Mouse (Mus musculus) G1E-ER4 (cell line): ENCODE data around the gene Gramd4. TPM values are rescaled to one million over a fixed set of nuclear protein-coding genes. Genes with fewer than 3 reads are reported as not detected.

Experiments
- GATA1 ChIP-seq: IDR thresholded peaks from one replicate; pipeline ENCODE4 v1.8.0; 2012; ENCODE audit warnings: low read length, inconsistent platforms
- polyA plus RNA-seq: library from polyadenylated mRNA; stranded (reverse); fragments of >175 nt; gene quantifications from 2 replicates; pipeline ENCODE4 v1.2.3, GENCODE M21; 2012

Gramd4 gene
- polyA plus RNA-seq: 30.9 and 33.5 TPM in 2 replicates

- TF ChIP-seq GATA1: no peak
Measured at GRCm38 (mm10) chr15:86057413-86057812, at the start of gene Gramd4. Gene Gramd4, plus strand, starts transcription at chr15:86057695.

GRCm38 (mm10) chr15:86013130-86013529 lies 44.4 kb upstream of the Gramd4 start:
- no peak for TF ChIP-seq GATA1

GRCm38 (mm10) chr15:86013656-86014055 lies 43.8 kb upstream of the Gramd4 start:
- no peak for TF ChIP-seq GATA1

- TF ChIP-seq GATA1: no peak
Measured at GRCm38 (mm10) chr15:86015026-86015425, 42.5 kb upstream of the Gramd4 start.

- TF ChIP-seq GATA1: no peak
Measured at GRCm38 (mm10) chr15:86015860-86016541, 41.5 kb upstream of the Gramd4 start.

GRCm38 (mm10) chr15:86017336-86017735 lies 40.2 kb upstream of the Gramd4 start:
- TF ChIP-seq GATA1: no peak

GRCm38 (mm10) chr15:86018753-86019512 lies 38.6 kb upstream of the Gramd4 start:
- TF ChIP-seq GATA1: no peak

- TF ChIP-seq GATA1: no peak
Measured at GRCm38 (mm10) chr15:86020008-86020407, 37.5 kb upstream of the Gramd4 start.

- TF ChIP-seq GATA1: no peak
Measured at GRCm38 (mm10) chr15:86021301-86021700, 36.2 kb upstream of the Gramd4 start.

- no peak for TF ChIP-seq GATA1
Measured at GRCm38 (mm10) chr15:86021971-86022370, 35.5 kb upstream of the Gramd4 start.

- TF ChIP-seq GATA1: no peak
Measured at GRCm38 (mm10) chr15:86027871-86028270, 29.6 kb upstream of the Gramd4 start.

- no peak for TF ChIP-seq GATA1
Measured at GRCm38 (mm10) chr15:86029981-86030380, 27.5 kb upstream of the Gramd4 start.

- TF ChIP-seq GATA1: no peak
Measured at GRCm38 (mm10) chr15:86032811-86033190, 24.7 kb upstream of the Gramd4 start.

GRCm38 (mm10) chr15:86033191-86033841 lies 24.2 kb upstream of the Gramd4 start, which contains the start of gene Celsr1:
Gene Celsr1, minus strand, starts transcription at chr15:86033777.
- TF ChIP-seq GATA1: no peak

GRCm38 (mm10) chr15:86034021-86034523 lies 23.4 kb upstream of the Gramd4 start:
- no peak for TF ChIP-seq GATA1

- no peak for TF ChIP-seq GATA1
Measured at GRCm38 (mm10) chr15:86034781-86035360, 22.6 kb upstream of the Gramd4 start.
